Mouse (Mus musculus): ENCODE measurements at regions not wholly inside any gene's neighbourhood (a gene's known extent, or its start where the extent isn't known, plus 50 kb on each side); places are given as distances from the start of the nearest gene placed in this dataset.

GRCm38 (mm10) chr3:128990183-128990912 lies 209.3 kb upstream of the Pitx2 start:
- TF ChIP-seq ZNF384 (IDR thresholded peaks at IDR 0.05; ENCODE audit: low read depth, low read length) (no peak), HCFC1 (IDR thresholded peaks at IDR 0.05; ENCODE audit: borderline replicate concordance, insufficient read depth, low read length) (no peak)
